Mouse (Mus musculus) layer of hippocampus, postnatal 14 days (tissue): Measurements from ENCODE around the gene Mreg. TPM values are rescaled to one million over a fixed set of nuclear protein-coding genes. Genes with fewer than 3 reads are reported as not detected.
A peak's percentile ranks its signal among the peaks of the same experiment; 100 is the strongest.

Experiments
- DNase-seq, 2 experiments: peaks; one replicate each; pipeline ENCODE4 v3.0.0; 2021 to 2022; ENCODE audit warnings: low spot score in 2 of 2, mixed read lengths in 1 of 2
- total RNA-seq, 2 experiments: library from RNA; stranded (reverse); gene quantifications; 2 replicates each; pipeline ENCODE4 v1.2.3; 2021

The Mreg gene
- total RNA-seq, 2 experiments from 2014 or later = 3.1 to 4.5 TPM

DNA sequence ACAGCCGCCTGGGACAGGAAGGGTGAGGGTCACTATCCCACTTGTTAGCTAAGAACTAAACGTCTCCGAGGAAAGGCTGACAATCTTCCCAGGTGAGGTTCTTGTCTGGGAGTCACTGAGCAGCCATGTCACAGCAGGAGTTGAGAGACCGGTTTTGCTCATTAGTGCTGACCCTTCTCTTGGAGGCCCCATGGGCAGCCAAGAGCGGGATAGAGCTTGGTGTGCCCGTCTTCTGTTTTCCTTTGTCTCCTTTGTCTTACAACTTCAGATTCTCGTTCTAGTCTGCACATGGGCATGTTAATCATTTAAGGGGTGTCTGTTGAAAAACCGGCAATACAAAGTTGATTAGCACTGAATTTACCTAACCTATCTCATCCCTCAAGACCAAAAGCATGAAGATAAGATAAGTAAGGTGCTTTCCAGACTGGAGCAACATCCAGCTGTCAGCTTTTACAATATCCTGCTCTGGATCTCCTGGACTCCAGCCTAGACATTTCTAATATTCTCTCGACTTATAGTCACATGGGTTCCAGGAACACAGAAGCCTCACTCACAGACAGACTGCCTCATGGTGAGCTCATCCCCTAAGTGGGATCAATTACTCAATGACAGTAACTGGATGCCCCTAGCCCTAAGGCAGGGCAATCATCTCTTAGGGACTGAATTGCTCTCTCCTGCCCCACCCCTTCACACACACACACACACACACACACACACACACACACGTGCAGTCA, 15.3 kb downstream of the Mreg start:
- no peak for DNase-seq

- DNase-seq = no peak
These were observed 16.0 kb downstream of the Mreg start for GRCm38 (mm10) chr1:72196123-72196522.

DNA sequence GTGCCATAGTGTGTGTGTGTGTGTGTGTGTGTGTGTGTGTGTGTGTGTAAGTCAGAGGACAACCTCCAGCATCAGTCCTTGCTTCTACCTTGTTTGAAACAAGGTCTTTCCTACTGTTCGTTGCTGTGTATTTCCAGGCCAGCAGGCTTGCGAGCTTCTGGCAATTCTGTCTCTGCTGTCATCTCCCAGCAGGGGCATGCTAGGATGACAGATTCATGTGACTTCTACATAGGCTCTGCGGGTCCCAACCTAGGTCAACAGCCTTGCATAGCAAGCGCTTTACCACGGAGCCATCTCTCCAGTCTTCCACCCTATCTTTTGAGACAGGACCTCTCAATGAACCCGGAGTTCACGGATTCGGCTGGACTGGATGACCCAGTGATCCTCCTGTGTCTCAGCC, 20.7 kb downstream of the Mreg start:
- no peak for DNase-seq

DNA sequence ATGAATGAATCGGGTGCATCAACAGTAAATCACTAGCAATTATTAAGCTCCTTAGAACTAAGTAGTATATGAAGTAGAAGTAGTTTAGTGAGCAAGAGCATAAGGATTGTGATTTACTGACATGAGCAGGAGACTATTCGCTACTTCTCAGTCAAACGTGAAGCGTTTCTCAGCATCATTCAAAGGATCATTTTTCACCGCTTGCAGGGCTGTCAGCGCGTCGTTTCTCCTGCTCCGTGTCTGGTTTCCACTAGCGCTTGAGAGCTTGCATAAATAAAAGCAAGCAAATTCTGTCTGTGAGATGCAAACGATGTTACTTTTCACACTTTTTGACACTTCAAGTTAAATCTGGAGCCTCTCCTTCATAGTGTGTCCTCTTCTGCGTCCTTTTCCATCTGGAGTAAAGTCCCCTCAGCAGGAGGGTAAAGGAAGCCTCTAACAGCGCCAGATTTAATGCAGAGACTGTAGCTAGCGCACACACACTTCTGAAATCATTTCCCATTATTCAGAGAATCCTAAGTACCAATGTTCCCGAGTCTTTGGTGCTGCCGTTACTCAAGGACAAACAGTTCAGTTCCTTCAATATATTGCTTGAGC, 23.9 kb downstream of the Mreg start:
- no peak for DNase-seq

GRCm38 (mm10) chr1:72187486-72187885, 24.6 kb downstream of the Mreg start:
- DNase-seq = no peak

GRCm38 (mm10) chr1:72186151-72186550, 26.0 kb downstream of the Mreg start:
- DNase-seq = no peak

GRCm38 (mm10) chr1:72183554-72183953, 28.6 kb downstream of the Mreg start:
- DNase-seq = no peak

DNA sequence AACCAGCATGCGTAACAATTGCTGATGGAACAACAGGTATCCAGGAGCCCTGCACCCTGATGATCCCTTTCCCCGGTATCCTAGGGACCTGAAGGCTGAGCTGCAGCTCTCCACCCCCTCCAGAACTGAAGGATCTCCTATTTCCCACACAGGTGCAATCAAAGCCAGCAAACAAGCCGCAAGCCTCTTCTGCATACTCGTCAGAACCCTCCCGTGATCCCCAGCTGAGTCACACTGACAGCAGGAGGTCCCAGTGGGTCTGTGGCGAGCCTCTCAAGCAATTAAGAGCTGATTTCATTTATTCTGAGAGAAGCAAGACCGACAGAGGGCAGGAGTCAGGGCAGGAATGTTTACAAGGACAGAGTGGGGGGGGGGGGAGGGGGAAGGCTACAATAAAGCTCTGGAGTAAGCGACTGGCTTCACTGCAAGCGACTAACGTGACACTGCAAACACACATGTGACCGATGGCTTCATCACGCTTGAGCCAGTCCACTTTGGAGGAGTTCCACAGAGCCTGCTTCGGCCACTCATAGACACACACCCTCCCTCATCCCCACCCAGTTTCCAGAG, 29.1 kb downstream of the Mreg start:
- DNase-seq = no peak

- no peak for DNase-seq
These were observed 32.2 kb downstream of the Mreg start for GRCm38 (mm10) chr1:72179947-72180346.

GRCm38 (mm10) chr1:72176239-72176638, 35.9 kb downstream of the Mreg start:
- DNase-seq = no peak

DNA sequence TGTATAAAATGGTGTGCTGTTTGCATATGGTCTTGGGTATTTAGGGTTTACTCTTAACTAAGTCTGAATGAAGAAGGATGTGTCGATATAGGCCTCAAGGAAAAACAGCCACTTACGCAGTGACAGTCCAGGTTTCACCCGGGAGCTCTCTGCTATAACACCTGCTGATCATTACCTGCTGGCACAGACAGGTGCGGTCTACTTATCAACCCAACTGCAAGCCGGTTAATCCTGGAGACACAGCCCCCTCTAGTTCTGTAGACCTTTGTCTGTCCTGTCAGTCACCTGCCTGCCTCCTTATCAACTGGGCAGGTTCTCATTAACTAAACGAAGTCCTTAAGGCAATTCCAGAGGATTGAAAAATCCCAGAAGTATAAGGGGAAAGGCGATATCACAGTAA, 37.9 kb downstream of the Mreg start:
- no peak for DNase-seq

- DNase-seq = no peak
These were observed 38.6 kb downstream of the Mreg start for GRCm38 (mm10) chr1:72173402-72174051.

GRCm38 (mm10) chr1:72172788-72173187, 39.3 kb downstream of the Mreg start:
- no peak for DNase-seq

GRCm38 (mm10) chr1:72171001-72171860, 40.9 kb downstream of the Mreg start:
- peak in 1 of 2 experiments; percentile 18 for DNase-seq

DNA sequence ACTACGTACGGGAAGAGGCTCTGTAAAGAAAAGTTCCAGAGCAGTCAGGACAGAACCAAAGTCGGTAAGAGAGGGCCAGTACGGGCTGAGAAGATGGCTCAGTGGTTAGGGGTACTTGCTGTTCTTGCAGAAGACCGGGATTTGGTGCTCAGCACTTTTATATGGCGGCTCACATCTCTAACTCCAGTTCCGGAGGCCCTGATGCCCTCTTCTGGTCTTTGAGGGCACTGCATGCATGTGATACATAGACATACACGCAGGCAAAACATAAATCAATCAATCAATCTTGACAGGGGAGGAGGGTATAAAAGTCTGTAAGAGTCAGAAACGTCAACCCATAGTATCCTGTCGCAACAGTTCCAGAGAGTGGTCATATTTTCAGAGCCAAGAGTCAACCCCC, 45.1 kb downstream of the Mreg start:
- no peak for DNase-seq

DNA sequence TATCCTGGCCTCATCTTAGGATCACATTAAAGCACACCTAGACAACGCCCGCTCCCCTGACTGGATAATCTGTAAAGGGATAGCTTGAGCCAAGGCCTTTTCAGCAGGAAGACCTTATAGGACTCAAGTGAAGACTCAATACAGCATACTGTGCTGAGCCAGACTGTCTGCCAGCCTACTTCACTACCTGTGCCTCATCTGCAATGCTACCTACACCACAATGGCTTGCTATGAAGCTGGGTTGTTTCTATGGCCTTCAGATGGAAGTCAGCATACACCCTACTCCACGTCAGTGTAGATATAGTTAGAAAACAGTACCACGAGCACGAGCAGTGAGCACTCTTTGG, 45.7 kb downstream of the Mreg start:
- no peak for DNase-seq

GRCm38 (mm10) chr1:72165723-72166467, 46.2 kb downstream of the Mreg start:
- peak in 1 of 2 experiments; percentile 28 for DNase-seq

GRCm38 (mm10) chr1:72160321-72160720, 51.8 kb downstream of the Mreg start:
- no peak for DNase-seq

GRCm38 (mm10) chr1:72145041-72145440, 67.1 kb downstream of the Mreg start:
- no peak for DNase-seq

- DNase-seq = no peak
These were observed 67.7 kb downstream of the Mreg start for GRCm38 (mm10) chr1:72144426-72144825.
